Mouse (Mus musculus) layer of hippocampus, adult 8-10 months (tissue): Measurements from ENCODE around the gene Gm16405. TPM values are rescaled to one million over a fixed set of nuclear protein-coding genes. Genes with fewer than 3 reads are reported as not detected.
"Not testable (repeated sequence)": the region's sequence is repeated elsewhere in the genome, so short reads cannot be mapped to it uniquely, and the experiment has no call there.

Experiments
- DNase-seq, 2 experiments: peaks; one replicate each; pipeline ENCODE4 v3.0.0; 2022; ENCODE audit warnings: low spot score in 2 of 2
- total RNA-seq, 4 experiments: library from RNA; stranded (reverse); gene quantifications; 2 replicates each; pipeline ENCODE4 v1.2.4; 2022

Gm16405 gene
- not detected for total RNA-seq

DNA sequence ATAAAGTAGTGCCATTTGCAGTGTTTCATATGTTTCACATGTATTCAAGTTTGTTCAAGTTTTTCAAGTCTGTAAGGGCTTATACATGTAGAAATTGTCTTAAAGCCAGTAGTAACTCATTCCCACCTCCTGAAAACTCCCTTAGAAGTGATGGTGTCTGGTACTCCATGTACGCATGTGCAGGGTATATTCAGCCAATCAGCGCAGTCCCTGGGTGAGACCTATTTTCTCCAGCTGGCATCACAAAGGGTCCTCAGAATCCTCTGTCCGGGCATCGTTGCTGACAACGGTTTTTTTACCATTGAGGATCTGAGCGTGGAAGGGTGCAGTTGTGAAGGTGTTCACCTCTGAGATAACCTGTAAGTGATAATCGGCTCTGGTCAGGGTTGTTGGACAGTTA is at the start of gene Gm16405:
Gene Gm16405, plus strand, starts transcription at position 301 of the 400 bp plus-strand sequence.
- DNase-seq = not testable (repeated sequence)

Other genes starting within 250 kb of the Gm16405 start
- gene Gm16430, start 91.0 kb downstream of the Gm16405 start, total RNA-seq = not detected